Mouse (Mus musculus) lung, embryonic 15.5 days (tissue): ENCODE data around the gene Txn2. TPM values are rescaled to one million over a fixed set of nuclear protein-coding genes. Genes with fewer than 3 reads are reported as not detected.

Source experiments
- ATAC-seq: fragments of 200-750 bp; cut with Nextera tagmentation; 2 replicates; pipeline ENCODE4 v1.8.0; 2017; ENCODE audit warnings: moderate number of reproducible peaks, borderline replicate concordance; ENCODE audit not compliant: low FRiP score, low TSS enrichment; ENCODE audit errors: extremely low read depth
- H3K27ac ChIP-seq: fragments of 300-500 bp; sonication (generic); 2 replicates; pipeline ENCODE4 v1.5.1; 2015; ENCODE audit warnings: moderate library complexity, mild to moderate bottlenecking, inconsistent platforms
- H3K27me3 ChIP-seq: fragments of 300-500 bp; sonication (generic); 2 replicates; pipeline ENCODE4 v1.6.1; 2015; ENCODE audit warnings: inconsistent platforms
- H3K36me3 ChIP-seq: fragments of 300-500 bp; sonication (generic); 2 replicates; pipeline ENCODE4 v1.6.1; 2015; ENCODE audit warnings: inconsistent platforms
- H3K4me1 ChIP-seq: fragments of 300-500 bp; sonication (generic); 2 replicates; pipeline ENCODE4 v1.6.1; 2015; ENCODE audit warnings: inconsistent platforms
- H3K4me2 ChIP-seq: fragments of 300-500 bp; sonication (generic); 2 replicates; pipeline ENCODE4 v1.6.1; 2015; ENCODE audit warnings: inconsistent platforms, mild to moderate bottlenecking, moderate library complexity
- H3K4me3 ChIP-seq: fragments of 300-500 bp; sonication (generic); 2 replicates; pipeline ENCODE4 v1.5.1; 2015; ENCODE audit warnings: mild to moderate bottlenecking, inconsistent platforms
- H3K9ac ChIP-seq: fragments of 300-500 bp; sonication (generic); 2 replicates; pipeline ENCODE4 v1.6.1; 2015; ENCODE audit warnings: inconsistent platforms
- H3K9me3 ChIP-seq: fragments of 300-500 bp; sonication (generic); 2 replicates; pipeline ENCODE4 v1.6.1; 2016; ENCODE audit warnings: inconsistent platforms
- WGBS: fragments of 180-500 bp; shearing (Covaris S2); methylation state at CpG from one replicate; pipeline ENCODE4 v1.1.7; 2015; 5-methylcytosine and 5-hydroxymethylcytosine counted together
- polyA plus RNA-seq: library from polyadenylated mRNA; unstranded; fragments of >200 nt; fragmentation: Nextera tagmentation; extraction: Ambion mirVana; gene quantifications from 2 replicates; pipeline ENCODE4 v1.2.1, GENCODE M21; 2015

The Txn2 gene
- polyA plus RNA-seq: 207 and 211 TPM in 2 replicates

GRCm38 (mm10) chr15:77928673-77929331 is at the start of gene Txn2:
TSS of gene Txn2 (minus strand) at chr15:77929006.
- peak within 1 kb of the TSS; percentile 87 for H3K4me2 ChIP-seq
- H3K27me3 ChIP-seq: no peaks in the 10 kb centered on the region
- under 1% methylated on average over 34 of the region's 34 CpGs for WGBS
- peaks cover 22% of the 10 kb centered on the region for H3K4me1 ChIP-seq
- peak; percentile 96 for ATAC-seq
- H3K9ac ChIP-seq: peak within 1 kb of the TSS; percentile 84
- no peaks in the 10 kb centered on the region for H3K9me3 ChIP-seq
- peaks cover 24% of the 10 kb centered on the region for H3K36me3 ChIP-seq
- H3K27ac ChIP-seq: peak within 1 kb of the TSS; percentile 95
- peak within 1 kb of the TSS; percentile 90 for H3K4me3 ChIP-seq

GRCm38 (mm10) chr15:77977663-77978062 is 48.9 kb upstream of the Txn2 start:
- Histone ChIP-seq H3K4me2 (no peak overlapping the region), H3K4me1 (no peaks in the 10 kb centered on the region), H3K9me3 (no peaks in the 10 kb centered on the region), H3K36me3 (no peaks in the 10 kb centered on the region), H3K27me3 (no peaks in the 10 kb centered on the region), H3K4me3 (no peak overlapping the region), H3K9ac (no peak overlapping the region), H3K27ac (no peak overlapping the region)
- no peak for ATAC-seq
- 59% methylated on average over 3 of the region's 3 CpGs for WGBS

DNA sequence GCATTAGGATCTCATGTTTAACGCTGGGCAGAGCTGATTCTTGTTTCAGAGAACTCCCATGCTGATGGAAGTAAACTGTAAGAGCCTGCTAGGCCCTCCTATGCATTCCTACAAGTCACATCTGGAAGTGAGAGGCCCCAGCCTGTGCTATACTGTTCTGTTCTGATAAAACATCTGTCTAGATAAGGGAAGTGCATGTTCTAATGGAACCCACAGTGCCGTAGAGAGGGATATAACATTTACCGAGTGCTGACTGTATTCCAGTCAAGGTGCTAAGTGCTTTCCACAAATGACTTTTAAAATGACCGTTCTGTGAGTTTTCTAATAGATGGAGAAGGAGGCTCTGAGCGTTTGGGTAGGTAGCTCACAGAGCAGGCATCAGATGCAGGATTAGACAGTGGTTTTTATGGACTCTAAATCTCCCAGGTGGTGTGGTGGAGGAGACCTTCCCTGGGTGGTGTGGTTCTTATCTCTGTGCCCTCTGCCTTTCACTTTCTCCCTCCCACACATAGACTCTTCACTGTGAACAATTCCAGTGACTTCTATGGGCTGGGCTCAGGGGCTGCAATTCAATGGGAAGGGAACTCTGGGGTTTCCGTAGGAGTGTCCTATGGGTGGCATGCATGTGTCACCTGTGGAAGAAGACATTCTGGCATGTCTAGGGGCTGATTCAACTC is 45.5 kb upstream of the Txn2 start:
- 54% methylated on average over 6 of the region's 6 CpGs for WGBS

GRCm38 (mm10) chr15:77970470-77971292 is 41.9 kb upstream of the Txn2 start, which contains the start of gene Eif3d:
TSS of gene Eif3d (minus strand) at chr15:77970813.
- H3K4me3 ChIP-seq: peak within 1 kb of the TSS; percentile 87
- no peaks in the 10 kb centered on the region for H3K9me3 ChIP-seq
- H3K27me3 ChIP-seq: no peaks in the 10 kb centered on the region
- peak within 1 kb of the TSS; percentile 95 for H3K9ac ChIP-seq
- H3K27ac ChIP-seq: peak within 1 kb of the TSS; percentile 98
- peaks cover 15% of the 10 kb centered on the region for H3K4me1 ChIP-seq
- WGBS: under 1% methylated on average over 72 of the region's 72 CpGs
- H3K4me2 ChIP-seq: peak within 1 kb of the TSS; percentile 79
- peaks cover 30% of the 10 kb centered on the region for H3K36me3 ChIP-seq
- ATAC-seq: peak; percentile 90

More for the DNA sequence above, 45.5 kb upstream of the Txn2 start:
- Histone ChIP-seq H3K9ac (no peak overlapping the region), H3K4me3 (no peak overlapping the region), H3K9me3 (no peaks in the 10 kb centered on the region), H3K36me3 (no peaks in the 10 kb centered on the region), H3K4me2 (no peak overlapping the region), H3K27me3 (no peaks in the 10 kb centered on the region), H3K27ac (no peak overlapping the region), H3K4me1 (peaks cover 10% of the 10 kb centered on the region)
- no peak for ATAC-seq

DNA sequence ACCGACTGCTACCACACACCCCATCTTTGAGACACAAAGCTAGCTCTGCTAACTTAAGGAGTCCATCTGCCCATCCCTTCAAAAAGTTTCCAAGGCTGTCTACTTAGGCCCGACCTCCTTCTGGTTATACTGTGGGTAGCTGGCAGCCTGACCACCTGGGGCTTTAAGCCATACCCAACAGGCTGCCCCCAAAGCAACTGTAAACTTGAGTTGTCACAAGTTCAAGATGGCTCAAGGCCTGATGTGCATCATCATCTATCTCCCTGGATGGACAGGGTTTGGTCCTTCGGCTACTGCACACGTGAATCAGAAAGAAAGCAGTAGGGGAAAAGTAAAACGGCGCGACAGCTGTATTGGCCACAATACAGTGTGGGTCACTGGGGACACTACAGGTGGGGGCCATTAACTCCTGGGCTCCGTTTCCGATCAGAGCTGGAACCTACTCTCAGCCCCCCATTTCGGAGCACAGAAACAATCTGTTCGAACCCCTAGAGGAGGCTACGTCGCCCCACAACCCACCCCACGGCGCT is 41.2 kb upstream of the Txn2 start:
- peak overlapping the region; percentile 79 for H3K4me2 ChIP-seq
- no peaks in the 10 kb centered on the region for H3K27me3 ChIP-seq
- peaks cover 15% of the 10 kb centered on the region for H3K4me1 ChIP-seq
- H3K27ac ChIP-seq: peak overlapping the region; percentile 98
- H3K9me3 ChIP-seq: no peaks in the 10 kb centered on the region
- WGBS: under 1% methylated on average over 15 of the region's 15 CpGs
- peaks cover 37% of the 10 kb centered on the region for H3K36me3 ChIP-seq
- peak overlapping the region; percentile 87 for H3K4me3 ChIP-seq
- peak overlapping the region; percentile 95 for H3K9ac ChIP-seq
- no peak for ATAC-seq

- no peak overlapping the region for H3K9ac ChIP-seq
- no peaks in the 10 kb centered on the region for H3K9me3 ChIP-seq
- no peak for ATAC-seq
- no peak overlapping the region for H3K27ac ChIP-seq
- no peak overlapping the region for H3K4me3 ChIP-seq
- no peaks in the 10 kb centered on the region for H3K27me3 ChIP-seq
- 77% methylated on average over 9 of the region's 9 CpGs for WGBS
- H3K4me1 ChIP-seq: peaks cover 10% of the 10 kb centered on the region
- H3K36me3 ChIP-seq: peaks cover 85% of the 10 kb centered on the region
- H3K4me2 ChIP-seq: no peak overlapping the region
Measured at GRCm38 (mm10) chr15:77965117-77965528, 36.3 kb upstream of the Txn2 start.

DNA sequence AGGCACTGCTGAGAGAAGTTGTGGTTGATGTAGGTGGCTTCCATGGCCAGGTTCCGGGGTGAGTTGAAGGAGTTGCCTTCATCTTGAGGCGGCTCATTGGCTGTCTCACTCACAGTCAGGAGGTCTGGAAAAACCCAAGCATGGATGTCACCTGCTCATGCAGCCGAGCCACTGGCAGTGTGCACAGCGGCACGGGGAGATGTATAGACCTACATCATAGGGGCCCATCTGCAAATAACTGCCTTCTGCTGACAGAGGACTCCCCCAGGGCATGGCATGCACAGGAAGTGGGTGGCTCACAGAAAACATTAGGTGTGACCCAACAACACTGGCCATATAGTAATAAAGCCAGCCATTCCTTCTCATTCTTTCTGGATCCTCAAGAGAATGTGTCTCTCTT is 33.6 kb upstream of the Txn2 start:
- H3K4me3 ChIP-seq: no peak overlapping the region
- no peak overlapping the region for H3K27ac ChIP-seq
- no peaks in the 10 kb centered on the region for H3K27me3 ChIP-seq
- H3K36me3 ChIP-seq: peaks cover 91% of the 10 kb centered on the region
- 92% methylated on average over 5 of the region's 5 CpGs for WGBS
- H3K4me1 ChIP-seq: peaks cover 1% of the 10 kb centered on the region; the same call in 1 of the 2 replicates
- H3K9ac ChIP-seq: no peak overlapping the region
- no peaks in the 10 kb centered on the region for H3K9me3 ChIP-seq
- no peak overlapping the region for H3K4me2 ChIP-seq
- no peak for ATAC-seq

GRCm38 (mm10) chr15:77960693-77961092 is 31.9 kb upstream of the Txn2 start:
- no peak overlapping the region for H3K4me3 ChIP-seq
- no peaks in the 10 kb centered on the region for H3K9me3 ChIP-seq
- H3K4me2 ChIP-seq: no peak overlapping the region
- H3K36me3 ChIP-seq: peaks cover 73% of the 10 kb centered on the region
- H3K27me3 ChIP-seq: peaks cover 10% of the 10 kb centered on the region
- 85% methylated on average over 6 of the region's 6 CpGs for WGBS
- no peak overlapping the region for H3K27ac ChIP-seq
- no peak overlapping the region for H3K9ac ChIP-seq
- ATAC-seq: no peak
- H3K4me1 ChIP-seq: peaks cover 18% of the 10 kb centered on the region

DNA sequence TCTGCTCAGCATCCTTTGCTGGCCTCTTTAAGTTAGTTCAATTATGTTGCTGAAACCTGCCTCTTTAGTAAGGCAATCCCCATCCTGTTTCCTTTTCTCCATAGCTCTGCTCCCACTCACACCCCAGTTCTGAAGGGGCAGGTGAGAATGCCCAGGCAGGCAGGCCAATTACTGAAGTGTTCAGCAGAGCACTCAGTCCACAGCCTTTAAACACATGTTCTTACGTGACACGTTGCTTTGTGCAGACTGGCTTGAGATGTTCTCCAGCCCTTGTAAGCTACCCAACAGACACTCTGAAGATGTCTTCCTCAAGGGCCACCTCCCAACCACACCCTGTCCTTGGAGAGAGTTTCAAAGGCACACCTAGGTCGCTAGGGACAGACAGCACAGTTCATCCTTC is 29.3 kb upstream of the Txn2 start:
- Histone ChIP-seq H3K4me3 (no peak overlapping the region), H3K9ac (no peak overlapping the region), H3K36me3 (peaks cover 47% of the 10 kb centered on the region), H3K27ac (no peak overlapping the region), H3K4me2 (no peak overlapping the region), H3K9me3 (no peaks in the 10 kb centered on the region), H3K4me1 (peaks cover 22% of the 10 kb centered on the region), H3K27me3 (peaks cover 20% of the 10 kb centered on the region)
- no peak for ATAC-seq
- WGBS: 55% methylated on average over 3 of the region's 3 CpGs

DNA sequence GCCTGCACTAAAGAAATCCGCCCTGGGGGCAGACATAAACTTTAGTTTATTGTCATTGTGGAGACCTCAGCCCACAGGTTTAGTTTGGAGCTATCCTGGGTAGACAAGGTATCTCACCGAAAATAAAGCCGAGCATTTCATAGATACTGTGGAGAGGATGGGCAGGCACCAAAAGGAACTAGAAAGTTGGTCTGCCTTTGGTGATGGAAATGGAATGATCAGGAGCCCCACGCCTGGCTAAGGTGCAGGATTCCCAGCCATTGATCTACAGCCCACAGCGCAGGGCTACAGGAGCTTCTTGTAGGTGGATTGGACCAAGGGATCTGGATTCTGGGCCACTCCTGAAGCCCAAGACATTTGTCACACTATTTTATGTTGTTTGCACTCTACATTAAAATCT is 28.8 kb upstream of the Txn2 start:
- Histone ChIP-seq H3K27me3 (peaks cover 20% of the 10 kb centered on the region), H3K4me2 (no peak overlapping the region), H3K27ac (no peak overlapping the region), H3K36me3 (peaks cover 42% of the 10 kb centered on the region), H3K9ac (no peak overlapping the region), H3K4me1 (peaks cover 22% of the 10 kb centered on the region), H3K9me3 (no peaks in the 10 kb centered on the region), H3K4me3 (no peak overlapping the region)
- no peak for ATAC-seq
- 41% methylated on average over 5 of the region's 5 CpGs for WGBS

GRCm38 (mm10) chr15:77956404-77956901 is 27.6 kb upstream of the Txn2 start, which contains the start of gene Foxred2:
TSS of gene Foxred2 (minus strand) at chr15:77956722.
- H3K27me3 ChIP-seq: peaks cover 20% of the 10 kb centered on the region
- peaks cover 31% of the 10 kb centered on the region for H3K36me3 ChIP-seq
- peak within 1 kb of the TSS; percentile 52 for H3K4me3 ChIP-seq
- no peak within 1 kb of the TSS for H3K27ac ChIP-seq
- H3K9ac ChIP-seq: peak within 1 kb of the TSS; percentile 24
- peak; percentile 91 for ATAC-seq
- H3K4me2 ChIP-seq: peak within 1 kb of the TSS; percentile 90
- peaks cover 22% of the 10 kb centered on the region for H3K4me1 ChIP-seq
- WGBS: under 1% methylated on average over 39 of the region's 39 CpGs
- H3K9me3 ChIP-seq: no peaks in the 10 kb centered on the region
